Mouse (Mus musculus) lung, embryonic 14.5 days (tissue): ENCODE measurements around the gene Sos2. TPM values are rescaled to one million over a fixed set of nuclear protein-coding genes. Genes with fewer than 3 reads are reported as not detected.

Experiments
- ATAC-seq: fragments of 200-750 bp; cut with Nextera tagmentation; 2 replicates; pipeline ENCODE4 v1.8.0; 2017; ENCODE audit warnings: mild to moderate bottlenecking, moderate TSS enrichment, moderate library complexity; ENCODE audit not compliant: insufficient read depth
- DNase-seq: peaks from one replicate; pipeline ENCODE4 v3.0.0-alpha.2; 2015
- H3K27ac ChIP-seq: fragments of 300-500 bp; sonication (generic); 2 replicates; pipeline ENCODE4 v1.5.1; 2014; ENCODE audit warnings: low read depth, mild to moderate bottlenecking, moderate library complexity
- H3K27me3 ChIP-seq: fragments of 300-500 bp; sonication (generic); 2 replicates; pipeline ENCODE4 v1.6.1; 2014; ENCODE audit warnings: low read length, control low read depth; ENCODE audit not compliant: insufficient read depth
- H3K36me3 ChIP-seq: fragments of 300-500 bp; sonication (generic); 2 replicates; pipeline ENCODE4 v1.6.1; 2014; ENCODE audit warnings: control low read depth; ENCODE audit not compliant: insufficient read depth
- H3K4me1 ChIP-seq: fragments of 300-500 bp; sonication (generic); 2 replicates; pipeline ENCODE4 v1.6.1; 2014; ENCODE audit warnings: antibody characterized with exemption, control low read depth; ENCODE audit not compliant: insufficient read depth
- H3K4me2 ChIP-seq: fragments of 300-500 bp; sonication (generic); 2 replicates; pipeline ENCODE4 v1.6.1; 2014; ENCODE audit warnings: mild to moderate bottlenecking
- H3K4me3 ChIP-seq: fragments of 300-500 bp; sonication (generic); 2 replicates; pipeline ENCODE4 v1.5.1; 2014; ENCODE audit warnings: low read depth, low read length
- H3K9ac ChIP-seq: fragments of 300-500 bp; sonication (generic); 2 replicates; pipeline ENCODE4 v1.6.1; 2014
- H3K9me3 ChIP-seq: fragments of 300-500 bp; sonication (generic); 2 replicates; pipeline ENCODE4 v1.6.1; 2016; ENCODE audit warnings: low read depth, low read length, control low read depth
- CTCF ChIP-seq: IDR thresholded peaks from 2 replicates; pipeline ENCODE4 v1.5.1; 2016; ENCODE audit warnings: antibody characterized with exemption, low read depth
- WGBS: fragments of 180-500 bp; shearing (Covaris S2); extraction: QIAGEN DNeasy Blood & Tissue Kit; methylation state at CpG from one replicate; pipeline ENCODE4 v1.1.7; 2014; 5-methylcytosine and 5-hydroxymethylcytosine counted together
- microRNA-seq: library from miRNA; unstranded; fragments of <30 nt; microRNA quantifications from one replicate; pipeline ENCODE4, GENCODE M21; 2016; ENCODE audit warnings: borderline number of aligned reads
- polyA plus RNA-seq: library from polyadenylated mRNA; unstranded; fragments of >200 nt; fragmentation: Nextera tagmentation; extraction: Ambion mirVana; gene quantifications from 2 replicates; pipeline ENCODE4 v1.2.1, GENCODE M21; 2014

The Sos2 gene
- polyA plus RNA-seq, 1 experiment from 2014 or later, result 13.0 TPM

DNA sequence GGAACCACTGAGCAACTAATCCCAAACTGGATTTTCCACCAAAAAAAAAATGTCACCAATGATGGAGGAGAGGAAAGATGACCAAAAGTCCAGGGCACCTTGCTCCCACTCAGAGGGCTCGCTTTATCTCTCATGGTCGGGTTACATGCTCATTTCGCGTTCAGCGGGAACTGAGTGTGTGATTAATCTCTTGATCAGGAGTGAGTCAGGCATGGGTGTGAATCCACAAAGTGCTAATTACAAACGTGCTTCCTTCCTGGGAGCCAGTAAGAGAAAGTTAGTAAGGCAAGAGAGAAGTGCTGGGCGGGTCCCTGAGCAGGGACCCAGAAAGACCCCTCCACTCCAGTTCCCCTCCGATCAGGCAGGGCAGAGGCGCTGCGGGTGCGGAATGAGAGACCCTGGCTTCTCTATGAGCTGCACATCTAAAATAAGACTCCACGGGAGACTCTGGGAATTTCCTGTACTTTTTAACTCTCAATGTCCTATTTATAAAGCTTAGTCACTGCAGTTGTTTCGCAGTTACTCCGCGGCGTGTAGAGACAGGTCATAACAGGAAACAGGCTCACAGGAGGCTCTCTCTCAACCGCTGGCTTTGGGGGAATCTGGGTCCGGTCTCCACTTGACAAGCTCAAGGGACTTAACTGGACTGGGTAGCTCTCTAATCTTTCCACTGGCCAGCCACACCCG lies 143.8 kb downstream of the Sos2 start:
- peaks cover 11% of the 10 kb centered on the region for H3K4me1 ChIP-seq
- WGBS, result 19% methylated on average over 19 of the region's 19 CpGs
- peak; percentile 42 for ATAC-seq
- H3K36me3 ChIP-seq, result no peaks in the 10 kb centered on the region
- H3K9me3 ChIP-seq, result no peaks in the 10 kb centered on the region
- no peaks in the 10 kb centered on the region for H3K27me3 ChIP-seq
- H3K9ac ChIP-seq, result peak overlapping the region; percentile 14
- H3K4me2 ChIP-seq, result peak overlapping the region; percentile 61
- H3K4me3 ChIP-seq, result peak overlapping the region; percentile 21
- peak; percentile 68 for DNase-seq
- H3K27ac ChIP-seq, result peak overlapping the region; percentile 94
- no peak for TF ChIP-seq CTCF

DNA sequence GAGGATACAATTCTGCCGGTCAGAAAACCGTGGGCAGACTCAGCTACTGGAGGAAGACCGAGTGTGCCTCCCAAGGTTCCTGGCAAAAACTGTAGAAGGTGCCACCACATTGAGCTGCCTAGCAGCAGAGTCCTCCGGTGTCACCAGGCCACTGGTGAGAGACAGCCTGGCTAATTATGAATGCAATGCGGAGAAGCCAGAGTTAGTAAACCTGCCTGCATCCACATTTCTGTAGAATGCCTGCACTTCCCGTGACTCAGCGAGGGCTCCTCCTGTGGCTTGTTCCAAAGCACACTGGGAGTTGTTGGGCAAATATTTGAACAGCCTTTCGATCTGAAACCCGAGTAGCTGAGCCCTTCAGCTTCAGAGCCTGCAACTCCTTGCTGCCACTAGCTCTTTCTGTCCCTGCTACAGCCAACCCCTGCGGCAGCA lies 144.4 kb downstream of the Sos2 start:
- 0 out of 2 replicates have a peak, but pooled peaks have one; percentile 10 for TF ChIP-seq CTCF
- ATAC-seq (peak; percentile 80), DNase-seq (peak; percentile 84)
- no peaks in the 10 kb centered on the region for H3K27me3 ChIP-seq
- WGBS, result 19% methylated on average over 10 of the region's 10 CpGs
- H3K4me1 ChIP-seq, result peaks cover 11% of the 10 kb centered on the region
- H3K4me3 ChIP-seq, result peak overlapping the region; percentile 21; the same call in 1 of the 2 replicates
- H3K27ac ChIP-seq, result peak overlapping the region; percentile 94
- H3K9ac ChIP-seq, result peak overlapping the region; percentile 14
- no peaks in the 10 kb centered on the region for H3K9me3 ChIP-seq
- no peaks in the 10 kb centered on the region for H3K36me3 ChIP-seq
- peak overlapping the region; percentile 61 for H3K4me2 ChIP-seq

DNA sequence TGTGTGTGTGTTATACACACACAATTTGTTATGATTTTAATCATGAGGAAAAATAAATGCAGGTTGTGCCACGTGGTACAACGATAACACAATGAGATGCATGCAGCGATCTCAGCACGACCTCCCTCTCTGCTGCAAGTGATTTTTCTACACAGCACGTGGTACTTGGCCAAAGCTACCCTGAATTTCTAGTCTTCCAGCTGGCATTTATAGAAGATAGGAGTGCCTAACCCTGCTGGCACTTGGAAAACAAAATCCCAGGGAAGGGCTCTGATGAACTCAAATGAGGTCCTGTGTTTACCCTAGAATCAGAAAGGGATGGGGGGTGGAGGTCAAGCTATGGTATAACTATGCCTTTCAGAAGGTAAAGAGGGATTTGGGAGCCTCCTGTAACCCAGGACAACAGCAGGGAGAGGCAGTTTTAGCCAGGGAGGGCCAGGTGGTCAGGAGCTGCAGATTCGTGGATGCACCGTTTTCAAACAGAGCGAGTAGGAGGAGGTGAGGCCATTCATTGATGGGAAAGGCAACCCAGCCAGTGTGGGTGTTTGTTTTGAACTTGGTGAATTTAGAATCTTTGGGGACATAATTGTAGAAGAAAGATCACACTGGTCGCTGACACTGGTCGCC lies 144.9 kb downstream of the Sos2 start:
- 56% methylated on average over 10 of the region's 10 CpGs for WGBS
- H3K4me2 ChIP-seq, result peak overlapping the region; percentile 61
- TF ChIP-seq CTCF, result no peak
- no peak overlapping the region for H3K4me3 ChIP-seq
- H3K4me1 ChIP-seq, result peaks cover 11% of the 10 kb centered on the region
- H3K27me3 ChIP-seq, result no peaks in the 10 kb centered on the region
- peak overlapping the region; percentile 94 for H3K27ac ChIP-seq
- H3K9me3 ChIP-seq, result no peaks in the 10 kb centered on the region
- H3K9ac ChIP-seq, result no peak overlapping the region
- no peaks in the 10 kb centered on the region for H3K36me3 ChIP-seq
- no peak for DNase-seq
- 0 out of 2 replicates have a peak, but pooled peaks have one; percentile 5 for ATAC-seq

Small RNAs within 50 kb of the gene (microRNA-seq; reads per million reads assigned to microRNA genes)
- not detected for gene Gm23018

Other genes starting within 250 kb of the Sos2 start
- 23.6 and 26.5 TPM in 2 replicates for gene Vcpkmt, start 98.8 kb downstream of the Sos2 start, polyA plus RNA-seq
- gene L2hgdh, start 43.0 kb upstream of the Sos2 start, polyA plus RNA-seq, result 13.1 and 14.5 TPM in 2 replicates
- 29.4 and 33.3 TPM in 2 replicates for gene Atp5s, start 43.1 kb upstream of the Sos2 start, polyA plus RNA-seq
- 1.6 and 1.8 TPM in 2 replicates for gene Cdkl1, start 109.4 kb upstream of the Sos2 start, polyA plus RNA-seq
- gene Atl1, start 210.8 kb upstream of the Sos2 start, polyA plus RNA-seq, result 3.2 and 3.6 TPM in 2 replicates
- gene Map4k5, start 211.3 kb upstream of the Sos2 start, polyA plus RNA-seq, result 43.9 and 49.0 TPM in 2 replicates